Mouse (Mus musculus) ES-Bruce4 (cell line): ENCODE measurements around the gene AC124502.3. TPM values are rescaled to one million over a fixed set of nuclear protein-coding genes. Genes with fewer than 3 reads are reported as not detected.
"Not testable (repeated sequence)": the region's sequence is repeated elsewhere in the genome, so short reads cannot be mapped to it uniquely, and the experiment has no call there.

ENCODE experiments used
- H3K27ac ChIP-seq: 2 replicates; pipeline ENCODE4 v1.5.1; 2012; ENCODE audit warnings: low read length, inconsistent platforms; ENCODE audit not compliant: insufficient read depth
- H3K27me3 ChIP-seq: 2 replicates; pipeline ENCODE4 v1.6.1; 2012; ENCODE audit warnings: mild to moderate bottlenecking, low read length, inconsistent platforms; ENCODE audit not compliant: control insufficient read depth, poor library complexity, insufficient read depth, severe bottlenecking
- H3K36me3 ChIP-seq: 2 replicates; pipeline ENCODE4 v1.6.1; 2012; ENCODE audit warnings: inconsistent platforms, mild to moderate bottlenecking, low read length, moderate library complexity; ENCODE audit not compliant: control insufficient read depth, poor library complexity, insufficient read depth, severe bottlenecking
- H3K4me1 ChIP-seq: one replicate; pipeline ENCODE4 v1.8.1; 2011; ENCODE audit warnings: low read length; ENCODE audit not compliant: control insufficient read depth, insufficient read depth
- H3K4me3 ChIP-seq: 2 replicates; pipeline ENCODE4 v1.5.1; 2011; ENCODE audit warnings: low read depth, mild to moderate bottlenecking, low read length
- H3K9ac ChIP-seq: 2 replicates; pipeline ENCODE4 v1.6.1; 2012; ENCODE audit warnings: low read depth, mild to moderate bottlenecking, inconsistent platforms; ENCODE audit not compliant: poor library complexity, severe bottlenecking
- H3K9me3 ChIP-seq: replicated peaks from 2 replicates; pipeline ENCODE4 v1.6.1; 2012; ENCODE audit warnings: mild to moderate bottlenecking, low read length, inconsistent platforms; ENCODE audit not compliant: control insufficient read depth, poor library complexity, insufficient read depth, severe bottlenecking
- CTCF ChIP-seq: IDR thresholded peaks from one replicate; pipeline ENCODE4 v1.8.1; 2011; ENCODE audit warnings: low read depth, low read length
- EP300 ChIP-seq: IDR thresholded peaks from 2 replicates; pipeline ENCODE4 v1.6.1; 2011; ENCODE audit warnings: low read depth, low read length; ENCODE audit not compliant: insufficient read depth
- POLR2A ChIP-seq: IDR thresholded peaks from one replicate; pipeline ENCODE4 v1.8.1; 2011; ENCODE audit warnings: low read length; ENCODE audit not compliant: insufficient read depth
- polyA plus RNA-seq: library from polyadenylated mRNA; stranded (reverse); fragments of >200 nt; gene quantifications from 2 replicates; pipeline ENCODE4 v1.2.4, GENCODE M21; 2011; ENCODE audit warnings: low read depth; ENCODE audit not compliant: missing spikeins, insufficient read depth, insufficient read length

The AC124502.3 gene
- polyA plus RNA-seq, 1 experiment, result not detected

DNA sequence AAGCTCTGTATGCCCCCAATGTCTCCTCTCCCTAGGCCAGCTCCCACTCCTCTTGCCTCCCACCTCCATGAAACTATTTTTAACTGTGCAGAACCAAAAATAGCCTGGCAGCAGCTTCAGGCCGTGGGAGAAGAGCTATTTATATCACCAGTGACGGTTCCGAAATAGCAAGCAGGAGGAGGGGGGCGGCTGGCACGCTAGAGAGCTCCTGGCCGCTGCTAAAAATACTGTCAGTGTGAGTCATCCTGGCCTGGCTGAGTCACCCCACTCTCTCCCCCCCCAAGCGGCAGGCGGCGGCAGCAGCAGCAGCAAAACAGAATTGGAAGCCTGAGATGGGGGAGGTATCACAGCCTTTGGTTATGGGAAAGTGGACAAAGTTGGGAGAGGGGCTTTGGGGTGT, 45.8 kb upstream of the AC124502.3 start:
- no peaks in the 10 kb centered on the region for H3K4me1 ChIP-seq
- no peak overlapping the region for H3K9ac ChIP-seq
- H3K36me3 ChIP-seq, result no peaks in the 10 kb centered on the region
- H3K27ac ChIP-seq, result no peak overlapping the region
- no peaks in the 10 kb centered on the region for H3K9me3 ChIP-seq
- TF ChIP-seq CTCF (no peak), EP300 (no peak), POLR2A (no peak)
- peaks cover 13% of the 10 kb centered on the region for H3K27me3 ChIP-seq
- no peak overlapping the region for H3K4me3 ChIP-seq

DNA sequence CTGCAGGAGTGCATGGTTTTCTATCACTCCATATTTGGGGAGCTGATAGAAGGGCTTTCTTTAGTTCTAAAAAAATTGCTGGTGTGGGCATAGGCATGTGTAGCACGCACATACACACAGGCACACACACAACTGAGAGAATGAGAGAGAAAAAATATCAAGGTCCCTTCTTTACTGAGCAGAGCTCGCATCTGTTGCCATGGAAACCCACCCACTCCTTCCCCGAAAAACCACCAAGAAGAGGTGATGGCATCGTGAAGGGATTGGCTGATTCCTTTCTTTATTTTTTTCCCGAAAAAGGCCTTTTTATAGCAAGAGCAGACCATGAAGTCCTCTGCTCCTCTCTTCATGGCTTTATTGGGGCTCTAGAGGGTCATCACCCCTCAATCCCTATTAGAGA, 44.6 kb upstream of the AC124502.3 start:
- TF ChIP-seq EP300 (no peak), CTCF (no peak), POLR2A (no peak)
- Histone ChIP-seq H3K27ac (no peak overlapping the region), H3K27me3 (peaks cover 13% of the 10 kb centered on the region), H3K4me1 (no peaks in the 10 kb centered on the region), H3K4me3 (no peak overlapping the region), H3K36me3 (no peaks in the 10 kb centered on the region), H3K9me3 (no peaks in the 10 kb centered on the region), H3K9ac (no peak overlapping the region)

DNA sequence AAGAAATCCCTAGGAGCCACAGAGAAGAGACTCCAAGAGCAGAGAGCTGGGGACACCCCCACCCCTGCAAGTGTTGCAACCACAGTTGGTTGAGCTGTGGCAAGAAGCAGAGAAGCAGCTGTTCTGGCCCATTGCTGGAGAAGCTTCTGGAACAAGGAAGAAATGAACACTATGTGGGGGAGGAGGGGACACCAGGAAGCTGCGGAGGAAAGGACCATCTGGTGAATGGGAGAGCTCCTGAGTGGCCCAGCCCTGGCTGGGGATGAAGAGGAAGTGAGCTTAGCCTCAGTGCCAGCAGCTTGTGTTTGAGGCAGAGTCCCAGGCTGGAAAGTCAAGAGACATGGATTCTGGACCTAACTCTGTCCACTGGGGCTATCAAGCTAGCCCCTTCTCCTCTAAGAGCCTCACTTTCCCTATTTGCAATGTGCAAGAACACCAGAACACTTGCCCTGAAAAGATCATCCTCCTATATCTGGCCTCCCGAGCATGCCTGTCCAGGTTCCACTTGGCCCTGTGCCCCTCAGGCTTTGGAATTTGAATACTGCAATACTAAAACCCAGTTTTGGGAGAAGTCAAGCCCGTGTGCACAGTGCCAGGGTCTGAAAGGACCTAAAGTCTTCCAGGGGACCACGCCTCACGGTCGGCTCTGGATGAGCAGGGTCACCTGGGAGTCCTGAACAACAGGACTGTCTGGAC, 39.1 kb upstream of the AC124502.3 start:
- TF ChIP-seq POLR2A (no peak), EP300 (no peak), CTCF (no peak)
- Histone ChIP-seq H3K9me3 (no peaks in the 10 kb centered on the region), H3K27me3 (no peaks in the 10 kb centered on the region), H3K36me3 (no peaks in the 10 kb centered on the region), H3K27ac (no peak overlapping the region), H3K4me1 (no peaks in the 10 kb centered on the region), H3K9ac (no peak overlapping the region), H3K4me3 (no peak overlapping the region)

DNA sequence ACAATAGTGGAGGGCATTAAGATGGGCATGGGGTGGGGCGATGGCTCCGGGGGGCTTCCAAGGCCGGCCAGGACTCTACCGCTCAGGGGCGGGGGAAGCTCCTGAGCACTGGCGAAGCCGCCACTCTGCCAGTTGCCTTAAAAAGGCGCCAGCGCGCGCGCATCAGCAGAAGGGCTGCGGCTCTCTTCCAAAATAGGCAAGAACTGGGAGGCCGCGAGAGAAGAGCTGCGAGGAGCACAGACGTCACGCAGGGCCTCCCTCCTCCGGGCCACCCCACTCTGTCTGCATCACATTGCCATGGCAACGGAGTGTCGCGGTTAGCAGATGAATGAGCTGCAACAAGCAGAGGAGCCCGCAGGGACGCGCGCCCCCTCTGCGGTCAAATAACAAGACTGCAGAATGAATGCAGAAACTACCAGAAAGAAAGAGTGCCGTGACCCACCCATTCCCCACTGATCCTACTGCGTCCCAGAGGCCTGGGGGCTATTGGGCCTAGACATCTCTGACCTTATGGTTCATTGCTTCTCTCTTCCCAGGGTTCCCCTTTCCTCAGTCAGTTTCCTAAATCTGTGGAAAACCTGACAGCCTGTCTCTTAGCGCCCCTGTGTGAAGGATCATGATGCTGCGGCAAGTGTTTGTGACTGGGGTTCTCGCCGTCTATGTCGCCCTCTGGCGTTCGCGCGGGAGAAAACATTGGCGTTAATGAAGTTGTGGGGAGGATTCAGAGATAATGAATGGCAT, 36.9 kb upstream of the AC124502.3 start:
- TF ChIP-seq CTCF (peak; percentile 98), POLR2A (no peak)
- H3K4me3 ChIP-seq, result peak overlapping the region; percentile 45
- no peaks in the 10 kb centered on the region for H3K27me3 ChIP-seq
- H3K36me3 ChIP-seq, result no peaks in the 10 kb centered on the region
- no peak overlapping the region for H3K27ac ChIP-seq
- H3K4me1 ChIP-seq, result no peaks in the 10 kb centered on the region
- no peaks in the 10 kb centered on the region for H3K9me3 ChIP-seq
- no peak overlapping the region for H3K9ac ChIP-seq

DNA sequence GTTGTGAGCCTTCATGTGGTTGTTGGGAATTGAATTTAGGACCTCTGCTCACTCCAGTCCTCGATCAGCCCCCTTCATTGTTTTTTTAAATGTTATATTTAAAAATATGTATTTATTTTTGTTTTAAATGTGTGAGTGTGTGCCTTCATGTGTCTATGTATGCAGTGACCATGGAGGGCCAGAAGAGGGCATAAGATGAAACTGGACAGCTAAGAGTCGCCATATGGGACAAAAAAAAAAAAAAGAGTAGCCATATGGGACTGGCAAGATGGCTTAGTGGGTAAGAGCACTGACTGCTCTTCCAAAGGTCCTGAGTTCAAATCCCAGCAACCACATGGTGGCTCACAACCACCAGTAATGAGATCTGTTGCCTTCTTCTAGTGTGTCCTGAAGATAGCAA, 35.0 kb upstream of the AC124502.3 start:
- H3K4me3 ChIP-seq, H3K27ac ChIP-seq, H3K9ac ChIP-seq, H3K27me3 ChIP-seq, H3K9me3 ChIP-seq, H3K36me3 ChIP-seq, H3K4me1 ChIP-seq: not testable (repeated sequence)

DNA sequence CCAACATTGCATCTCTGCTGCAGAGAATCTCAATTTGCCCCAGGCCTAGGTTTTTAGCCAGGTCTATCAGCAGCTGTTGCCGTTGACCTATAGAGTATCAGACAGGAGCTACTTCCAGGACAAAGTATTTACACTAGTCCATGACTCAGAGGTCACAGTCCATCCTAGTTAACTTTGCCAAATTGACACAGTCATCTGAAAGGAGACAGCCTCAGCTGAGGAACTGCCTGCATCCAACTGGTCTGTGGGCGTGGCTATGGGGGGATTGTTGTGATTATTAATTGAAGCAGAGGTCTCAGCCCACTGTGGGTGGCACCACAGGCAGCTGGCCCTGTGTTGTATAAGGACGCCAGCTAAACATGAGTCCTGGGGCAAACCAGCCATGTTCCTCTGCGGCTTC, 33.8 kb upstream of the AC124502.3 start:
- H3K4me1 ChIP-seq, result no peaks in the 10 kb centered on the region
- H3K4me3 ChIP-seq, result no peak overlapping the region
- TF ChIP-seq EP300, result no peak
- no peak for TF ChIP-seq CTCF
- no peak for TF ChIP-seq POLR2A
- no peak overlapping the region for H3K27ac ChIP-seq
- no peak overlapping the region for H3K9ac ChIP-seq
- no peaks in the 10 kb centered on the region for H3K27me3 ChIP-seq
- H3K9me3 ChIP-seq, result no peaks in the 10 kb centered on the region
- no peaks in the 10 kb centered on the region for H3K36me3 ChIP-seq
